Mouse (Mus musculus): ENCODE results near the gene Aff4. TPM values are rescaled to one million over a fixed set of nuclear protein-coding genes. Genes with fewer than 3 reads are reported as not detected.

The Aff4 gene
- polyA plus RNA-seq, 1 experiment from 2014 or later, result 120 TPM

DNA sequence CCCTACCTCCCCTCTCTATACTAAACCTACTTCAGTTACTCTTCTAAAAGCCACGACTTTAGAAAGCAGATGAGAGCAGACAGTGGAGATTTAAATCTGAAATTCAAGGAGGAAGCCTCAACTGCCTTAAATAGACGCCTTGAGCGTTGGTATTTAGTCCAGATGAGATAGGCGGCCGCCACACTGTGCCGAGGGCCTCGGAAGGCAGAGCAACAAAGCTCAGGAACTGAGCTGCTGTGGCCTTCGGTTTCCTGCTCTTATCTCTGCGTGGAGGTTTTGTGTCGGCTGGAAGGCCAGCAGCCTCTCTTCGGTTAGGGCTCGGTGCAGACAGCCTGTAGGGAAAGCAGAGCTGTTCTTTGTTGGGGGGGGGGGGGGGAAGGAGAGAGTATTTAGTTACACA lies 91.3 kb downstream of the Aff4 start:
- Histone ChIP-seq H3K27me3 (ENCODE audit: control insufficient read depth, insufficient read depth, low read length) (no peaks in the 10 kb centered on the region), H3K9ac (ENCODE audit: low read depth, low read length) (no peak overlapping the region), H3K9me3 (ENCODE audit: control insufficient read depth, low read length) (no peaks in the 10 kb centered on the region), H3K36me3 (ENCODE audit: control insufficient read depth, insufficient read depth, low read length) (no peaks in the 10 kb centered on the region), H3K4me3 (ENCODE audit: low read depth, low read length) (no peak overlapping the region), H3K4me1 (replicated peaks; ENCODE audit: control insufficient read depth, insufficient read depth, low read length) (no peaks in the 10 kb centered on the region), H3K27ac (ENCODE audit: low read depth, low read length) (0 out of 2 replicates have a peak overlapping the region, but pooled peaks have one; percentile 10), H3K4me2 (replicated peaks; ENCODE audit: low read depth, low read length) (no peak overlapping the region)
- DNase-seq (ENCODE audit: low spot score) (no peak), ATAC-seq (ENCODE audit: low FRiP score) (no peak)
- 57% methylated on average over 12 of the region's 12 CpGs for WGBS

DNA sequence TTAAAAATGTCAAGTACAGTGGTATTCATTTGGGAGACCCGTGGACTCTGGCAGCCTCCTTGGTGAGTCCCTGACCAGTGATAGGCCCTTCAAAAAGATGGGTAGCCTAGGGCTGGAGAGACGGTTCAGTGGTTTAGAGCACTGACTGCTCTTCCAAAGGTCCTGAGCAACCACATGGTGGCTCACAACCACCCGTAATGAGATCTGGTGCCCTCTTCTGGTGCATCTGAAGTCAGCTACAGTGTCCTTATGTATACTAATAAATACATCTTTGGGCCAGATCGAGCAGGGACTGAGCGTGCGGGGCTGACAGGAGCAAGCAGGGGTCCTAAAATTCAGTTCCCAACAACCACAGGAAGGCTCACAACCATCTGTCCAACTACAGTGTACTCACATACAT lies 93.2 kb downstream of the Aff4 start:
- no peaks in the 10 kb centered on the region for H3K27me3 ChIP-seq (ENCODE audit: control insufficient read depth, insufficient read depth, low read length)
- H3K9me3 ChIP-seq (ENCODE audit: control insufficient read depth, low read length), result no peaks in the 10 kb centered on the region
- WGBS, result 43% methylated on average over 6 of the region's 6 CpGs
- H3K4me1 ChIP-seq (replicated peaks; ENCODE audit: control insufficient read depth, insufficient read depth, low read length), result no peaks in the 10 kb centered on the region
- DNase-seq (ENCODE audit: low spot score) (no peak), ATAC-seq (ENCODE audit: low FRiP score) (no peak)
- no peaks in the 10 kb centered on the region for H3K36me3 ChIP-seq (ENCODE audit: control insufficient read depth, insufficient read depth, low read length)
- H3K27ac ChIP-seq (ENCODE audit: low read depth, low read length), result no peak overlapping the region
- H3K4me2 ChIP-seq (replicated peaks; ENCODE audit: low read depth, low read length), result no peak overlapping the region
- H3K4me3 ChIP-seq (ENCODE audit: low read depth, low read length), result no peak overlapping the region
- H3K9ac ChIP-seq (ENCODE audit: low read depth, low read length), result no peak overlapping the region

GRCm38 (mm10) chr11:53445562-53445961 lies 94.9 kb downstream of the Aff4 start:
- no peaks in the 10 kb centered on the region for H3K4me1 ChIP-seq (replicated peaks; ENCODE audit: control insufficient read depth, insufficient read depth, low read length)
- no peak overlapping the region for H3K27ac ChIP-seq (ENCODE audit: low read depth, low read length)
- ATAC-seq (ENCODE audit: low FRiP score) (no peak), DNase-seq (ENCODE audit: low spot score) (no peak)
- no peak overlapping the region for H3K4me2 ChIP-seq (replicated peaks; ENCODE audit: low read depth, low read length)
- 65% methylated on average over 13 of the region's 13 CpGs for WGBS
- no peaks in the 10 kb centered on the region for H3K9me3 ChIP-seq (ENCODE audit: control insufficient read depth, low read length)
- no peaks in the 10 kb centered on the region for H3K27me3 ChIP-seq (ENCODE audit: control insufficient read depth, insufficient read depth, low read length)
- H3K4me3 ChIP-seq (ENCODE audit: low read depth, low read length), result no peak overlapping the region
- H3K9ac ChIP-seq (ENCODE audit: low read depth, low read length), result no peak overlapping the region
- no peaks in the 10 kb centered on the region for H3K36me3 ChIP-seq (ENCODE audit: control insufficient read depth, insufficient read depth, low read length)

GRCm38 (mm10) chr11:53446183-53446582 lies 95.5 kb downstream of the Aff4 start:
- H3K4me1 ChIP-seq (replicated peaks; ENCODE audit: control insufficient read depth, insufficient read depth, low read length), result no peaks in the 10 kb centered on the region
- H3K9ac ChIP-seq (ENCODE audit: low read depth, low read length), result no peak overlapping the region
- no peak overlapping the region for H3K4me2 ChIP-seq (replicated peaks; ENCODE audit: low read depth, low read length)
- no peak overlapping the region for H3K27ac ChIP-seq (ENCODE audit: low read depth, low read length)
- H3K4me3 ChIP-seq (ENCODE audit: low read depth, low read length), result no peak overlapping the region
- no peak for DNase-seq (ENCODE audit: low spot score)
- no peaks in the 10 kb centered on the region for H3K9me3 ChIP-seq (ENCODE audit: control insufficient read depth, low read length)
- H3K36me3 ChIP-seq (ENCODE audit: control insufficient read depth, insufficient read depth, low read length), result no peaks in the 10 kb centered on the region
- H3K27me3 ChIP-seq (ENCODE audit: control insufficient read depth, insufficient read depth, low read length), result no peaks in the 10 kb centered on the region
- ATAC-seq (ENCODE audit: low FRiP score), result no peak
- 89% methylated on average over 13 of the region's 13 CpGs for WGBS

GRCm38 (mm10) chr11:53447996-53448395 lies 97.4 kb downstream of the Aff4 start:
- DNase-seq (ENCODE audit: low spot score), result no peak
- H3K9me3 ChIP-seq (ENCODE audit: control insufficient read depth, low read length), result no peaks in the 10 kb centered on the region

DNA sequence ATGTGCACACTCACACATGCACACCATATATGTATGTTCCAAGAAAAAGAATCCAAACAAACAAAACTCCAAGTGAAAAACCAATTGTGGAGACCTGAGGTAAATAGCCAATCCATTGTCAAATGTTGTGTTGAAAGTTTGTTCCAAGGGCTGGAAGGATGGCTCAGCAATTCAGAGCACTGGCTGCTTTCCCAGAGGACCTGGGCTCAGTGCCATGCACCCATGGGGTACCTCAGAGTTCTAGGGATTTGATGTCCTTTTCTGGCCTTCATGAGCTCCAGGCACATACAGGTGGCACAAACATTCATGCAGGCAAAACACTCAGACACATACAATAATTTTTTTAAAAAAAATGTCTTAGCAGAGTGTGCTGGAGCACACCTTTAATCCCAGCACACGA lies 97.9 kb downstream of the Aff4 start:
- 91% methylated on average over 1 of the region's 1 CpGs for WGBS
- Histone ChIP-seq H3K4me1 (replicated peaks; ENCODE audit: control insufficient read depth, insufficient read depth, low read length) (no peaks in the 10 kb centered on the region), H3K4me3 (ENCODE audit: low read depth, low read length) (no peak overlapping the region), H3K4me2 (replicated peaks; ENCODE audit: low read depth, low read length) (no peak overlapping the region), H3K9ac (ENCODE audit: low read depth, low read length) (no peak overlapping the region), H3K36me3 (ENCODE audit: control insufficient read depth, insufficient read depth, low read length) (no peaks in the 10 kb centered on the region), H3K9me3 (ENCODE audit: control insufficient read depth, low read length) (no peaks in the 10 kb centered on the region), H3K27me3 (ENCODE audit: control insufficient read depth, insufficient read depth, low read length) (no peaks in the 10 kb centered on the region), H3K27ac (ENCODE audit: low read depth, low read length) (no peak overlapping the region)
- ATAC-seq (ENCODE audit: low FRiP score) (no peak), DNase-seq (ENCODE audit: low spot score) (no peak)

More at GRCm38 (mm10) chr11:53447996-53448395, 97.4 kb downstream of the Aff4 start:
- 89% methylated on average over 8 of the region's 8 CpGs for WGBS
- ATAC-seq (ENCODE audit: low FRiP score), result no peak
- Histone ChIP-seq H3K4me1 (replicated peaks; ENCODE audit: control insufficient read depth, insufficient read depth, low read length) (no peaks in the 10 kb centered on the region), H3K4me3 (ENCODE audit: low read depth, low read length) (no peak overlapping the region), H3K27ac (ENCODE audit: low read depth, low read length) (no peak overlapping the region), H3K36me3 (ENCODE audit: control insufficient read depth, insufficient read depth, low read length) (no peaks in the 10 kb centered on the region), H3K27me3 (ENCODE audit: control insufficient read depth, insufficient read depth, low read length) (no peaks in the 10 kb centered on the region), H3K4me2 (replicated peaks; ENCODE audit: low read depth, low read length) (no peak overlapping the region), H3K9ac (ENCODE audit: low read depth, low read length) (no peak overlapping the region)

- DNase-seq (ENCODE audit: low spot score) (no peak), ATAC-seq (ENCODE audit: low FRiP score) (no peak)
- Histone ChIP-seq H3K4me3 (ENCODE audit: low read depth, low read length) (no peak overlapping the region), H3K9ac (ENCODE audit: low read depth, low read length) (no peak overlapping the region), H3K36me3 (ENCODE audit: control insufficient read depth, insufficient read depth, low read length) (no peaks in the 10 kb centered on the region), H3K9me3 (ENCODE audit: control insufficient read depth, low read length) (no peaks in the 10 kb centered on the region), H3K27ac (ENCODE audit: low read depth, low read length) (no peak overlapping the region), H3K4me1 (replicated peaks; ENCODE audit: control insufficient read depth, insufficient read depth, low read length) (no peaks in the 10 kb centered on the region), H3K27me3 (ENCODE audit: control insufficient read depth, insufficient read depth, low read length) (no peaks in the 10 kb centered on the region), H3K4me2 (replicated peaks; ENCODE audit: low read depth, low read length) (no peak overlapping the region)
- WGBS, result 63% methylated on average over 15 of the region's 15 CpGs
These were observed 99.6 kb downstream of the Aff4 start for GRCm38 (mm10) chr11:53450070-53450705.

- no peak overlapping the region for H3K9ac ChIP-seq (ENCODE audit: low read depth, low read length)
- no peaks in the 10 kb centered on the region for H3K4me1 ChIP-seq (replicated peaks; ENCODE audit: control insufficient read depth, insufficient read depth, low read length)
- ATAC-seq (ENCODE audit: low FRiP score), result no peak
- DNase-seq (ENCODE audit: low spot score), result no peak
- no peak overlapping the region for H3K27ac ChIP-seq (ENCODE audit: low read depth, low read length)
- WGBS, result 65% methylated on average over 2 of the region's 2 CpGs
- no peak overlapping the region for H3K4me3 ChIP-seq (ENCODE audit: low read depth, low read length)
- H3K27me3 ChIP-seq (ENCODE audit: control insufficient read depth, insufficient read depth, low read length), result peaks cover 2% of the 10 kb centered on the region; the same call in 1 of the 2 replicates
- no peaks in the 10 kb centered on the region for H3K36me3 ChIP-seq (ENCODE audit: control insufficient read depth, insufficient read depth, low read length)
- H3K4me2 ChIP-seq (replicated peaks; ENCODE audit: low read depth, low read length), result no peak overlapping the region
- no peaks in the 10 kb centered on the region for H3K9me3 ChIP-seq (ENCODE audit: control insufficient read depth, low read length)
These were observed 100.7 kb downstream of the Aff4 start for GRCm38 (mm10) chr11:53451361-53451760.

- 94% methylated on average over 9 of the region's 9 CpGs for WGBS
These were observed 101.8 kb downstream of the Aff4 start for GRCm38 (mm10) chr11:53452396-53452795.

More at GRCm38 (mm10) chr11:53452396-53452795, 101.8 kb downstream of the Aff4 start:
- no peaks in the 10 kb centered on the region for H3K9me3 ChIP-seq (ENCODE audit: control insufficient read depth, low read length)
- no peak overlapping the region for H3K27ac ChIP-seq (ENCODE audit: low read depth, low read length)
- ATAC-seq (ENCODE audit: low FRiP score), result no peak
- no peak overlapping the region for H3K9ac ChIP-seq (ENCODE audit: low read depth, low read length)
- H3K4me2 ChIP-seq (replicated peaks; ENCODE audit: low read depth, low read length), result no peak overlapping the region
- no peaks in the 10 kb centered on the region for H3K4me1 ChIP-seq (replicated peaks; ENCODE audit: control insufficient read depth, insufficient read depth, low read length)
- DNase-seq (ENCODE audit: low spot score), result no peak
- H3K36me3 ChIP-seq (ENCODE audit: control insufficient read depth, insufficient read depth, low read length), result no peaks in the 10 kb centered on the region
- no peak overlapping the region for H3K4me3 ChIP-seq (ENCODE audit: low read depth, low read length)
- H3K27me3 ChIP-seq (ENCODE audit: control insufficient read depth, insufficient read depth, low read length), result peaks cover 10% of the 10 kb centered on the region

Measured in hindbrain, embryonic 11.5 days (tissue).